Mouse (Mus musculus) brain, embryonic 14.5 days (tissue): ENCODE measurements around the gene Gata3.

ENCODE experiments used
- CTCF ChIP-seq: fragments of 200-500 bp; IDR thresholded peaks from 2 replicates; pipeline ENCODE4 v1.5.1; 2012; ENCODE audit warnings: inconsistent platforms, mild to moderate bottlenecking, moderate library complexity, borderline replicate concordance; ENCODE audit not compliant: insufficient read depth, insufficient read length; ENCODE audit errors: extremely low read depth
- POLR2A ChIP-seq: fragments of 200-500 bp; IDR thresholded peaks from 2 replicates; pipeline ENCODE4 v1.6.1; 2012; ENCODE audit warnings: mild to moderate bottlenecking, inconsistent platforms, borderline replicate concordance; ENCODE audit not compliant: poor library complexity, insufficient read depth, insufficient read length, severe bottlenecking; ENCODE audit errors: extremely low read depth

DNA sequence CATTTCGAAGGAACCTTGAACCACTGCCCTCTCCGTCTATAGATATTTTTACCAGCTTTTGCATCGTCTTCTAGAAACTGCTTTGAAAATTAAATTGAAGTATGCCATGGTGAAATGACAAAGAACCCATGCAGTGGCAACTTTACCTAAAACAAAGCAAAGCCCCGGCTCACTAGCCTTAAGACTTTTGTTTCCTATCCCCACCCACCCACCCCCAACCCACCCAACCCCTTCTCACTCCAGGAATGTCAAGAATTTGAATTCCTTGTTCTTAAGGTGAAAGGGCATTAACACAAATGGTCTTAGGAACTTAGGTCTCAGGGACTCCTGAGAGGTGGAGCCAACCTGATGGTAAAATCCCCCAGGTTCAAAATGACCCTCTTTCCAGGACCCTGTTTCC, 34.0 kb downstream of the Gata3 start:
- TF ChIP-seq CTCF: no peak
- TF ChIP-seq POLR2A: no peak
